Mouse (Mus musculus) thymus, postnatal 36 days (tissue): Measurements from ENCODE around the gene Thtpa.

Source experiments
- DNase-seq, 2 experiments: peaks; one replicate each; pipeline ENCODE4 v3.0.0; 2022; ENCODE audit warnings: mixed read lengths in 2 of 2

Gene Thtpa

GRCm38 (mm10) chr14:55106990-55107389 is 12.4 kb downstream of the Thtpa start:
- no peak for DNase-seq

- DNase-seq, result no peak
Observed at GRCm38 (mm10) chr14:55108202-55108870, 13.8 kb downstream of the Thtpa start.

- no peak for DNase-seq
Observed at GRCm38 (mm10) chr14:55109048-55109873, 14.7 kb downstream of the Thtpa start.

- DNase-seq, result no peak
Observed at GRCm38 (mm10) chr14:55110076-55110475, 15.5 kb downstream of the Thtpa start.

- DNase-seq, result no peak
Observed at GRCm38 (mm10) chr14:55111720-55112119, 17.1 kb downstream of the Thtpa start.

GRCm38 (mm10) chr14:55113351-55113974 is 18.9 kb downstream of the Thtpa start:
- DNase-seq, result no peak

- DNase-seq, result no peak
Observed at GRCm38 (mm10) chr14:55113975-55114645, 19.5 kb downstream of the Thtpa start.

- no peak for DNase-seq
Observed at GRCm38 (mm10) chr14:55114759-55115701, 20.4 kb downstream of the Thtpa start.

- no peak for DNase-seq
Observed at GRCm38 (mm10) chr14:55115846-55116245, 21.3 kb downstream of the Thtpa start.

GRCm38 (mm10) chr14:55116425-55117200 is 22.0 kb downstream of the Thtpa start, which contains the start of gene Jph4:
TSS of gene Jph4 (minus strand) at chr14:55116935.
- DNase-seq, result no peak

GRCm38 (mm10) chr14:55118852-55119251 is 24.3 kb downstream of the Thtpa start:
- DNase-seq, result no peak

GRCm38 (mm10) chr14:55119421-55120134 is 25.0 kb downstream of the Thtpa start:
- DNase-seq, result no peak

- DNase-seq, result peak; percentile 44 to 56
Observed at GRCm38 (mm10) chr14:55121947-55122346, 27.4 kb downstream of the Thtpa start.

- DNase-seq, result no peak
Observed at GRCm38 (mm10) chr14:55122359-55122758, 27.8 kb downstream of the Thtpa start.

GRCm38 (mm10) chr14:55125711-55126110 is 31.1 kb downstream of the Thtpa start:
- no peak for DNase-seq

GRCm38 (mm10) chr14:55126521-55126920 is 31.9 kb downstream of the Thtpa start:
- no peak for DNase-seq

- no peak for DNase-seq
Observed at GRCm38 (mm10) chr14:55135676-55136075, 41.1 kb downstream of the Thtpa start.

- no peak for DNase-seq
Observed at GRCm38 (mm10) chr14:55139313-55139712, 44.7 kb downstream of the Thtpa start.

- no peak for DNase-seq
Observed at GRCm38 (mm10) chr14:55146324-55146723, 51.7 kb downstream of the Thtpa start.

GRCm38 (mm10) chr14:55146829-55147401 is 52.3 kb downstream of the Thtpa start:
- DNase-seq, result no peak
